Mouse (Mus musculus) heart, postnatal 0 days (tissue): ENCODE results near the gene Rpl36a.

Experiments used
- CTCF ChIP-seq: IDR thresholded peaks from 2 replicates; pipeline ENCODE4 v1.5.1; 2016; ENCODE audit warnings: antibody characterized with exemption, control low read depth, low read depth
- EP300 ChIP-seq: IDR thresholded peaks from 2 replicates; pipeline ENCODE4 v1.6.1; 2016; ENCODE audit warnings: antibody characterized with exemption, low read depth

GRCm38 (mm10) chrX:134600659-134601379 lies 15.4 kb downstream of the Rpl36a start, which contains the start of the genes Gla and Hnrnph2:
- TF ChIP-seq CTCF (no peak), EP300 (no peak)
